Mouse (Mus musculus): ENCODE measurements around the gene 4921539E11Rik.

The 4921539E11Rik gene

GRCm38 (mm10) chr4:103290763-103291162 is at the start of gene 4921539E11Rik:
4921539E11Rik (minus strand) TSS chr4:103290863.
- peak; percentile 61 for DNase-seq

DNA sequence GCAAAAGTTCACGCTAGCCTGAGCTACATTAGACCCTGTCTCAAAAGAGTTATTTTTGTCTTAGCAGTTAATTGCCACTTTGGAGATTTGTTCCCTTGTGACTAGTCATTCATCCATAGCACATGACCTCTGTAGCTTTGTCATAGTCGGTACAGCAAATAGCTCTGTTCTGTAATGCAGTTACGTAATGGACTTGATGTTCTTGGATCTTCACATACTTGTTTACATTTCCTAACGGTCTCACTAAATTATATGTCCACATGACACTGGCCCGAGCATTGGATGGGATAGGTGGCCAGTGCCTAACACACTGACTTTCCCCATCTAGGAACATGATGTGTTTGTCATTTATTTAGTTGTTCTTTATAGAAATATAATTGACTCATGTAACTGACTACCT is 44.5 kb upstream of the 4921539E11Rik start:
- DNase-seq, result peak; percentile 13

- DNase-seq, result peak; percentile 46
Observed at GRCm38 (mm10) chr4:103329348-103329747, 38.7 kb upstream of the 4921539E11Rik start.

GRCm38 (mm10) chr4:103326994-103327393 is 36.3 kb upstream of the 4921539E11Rik start:
- DNase-seq, result peak; percentile 89

DNA sequence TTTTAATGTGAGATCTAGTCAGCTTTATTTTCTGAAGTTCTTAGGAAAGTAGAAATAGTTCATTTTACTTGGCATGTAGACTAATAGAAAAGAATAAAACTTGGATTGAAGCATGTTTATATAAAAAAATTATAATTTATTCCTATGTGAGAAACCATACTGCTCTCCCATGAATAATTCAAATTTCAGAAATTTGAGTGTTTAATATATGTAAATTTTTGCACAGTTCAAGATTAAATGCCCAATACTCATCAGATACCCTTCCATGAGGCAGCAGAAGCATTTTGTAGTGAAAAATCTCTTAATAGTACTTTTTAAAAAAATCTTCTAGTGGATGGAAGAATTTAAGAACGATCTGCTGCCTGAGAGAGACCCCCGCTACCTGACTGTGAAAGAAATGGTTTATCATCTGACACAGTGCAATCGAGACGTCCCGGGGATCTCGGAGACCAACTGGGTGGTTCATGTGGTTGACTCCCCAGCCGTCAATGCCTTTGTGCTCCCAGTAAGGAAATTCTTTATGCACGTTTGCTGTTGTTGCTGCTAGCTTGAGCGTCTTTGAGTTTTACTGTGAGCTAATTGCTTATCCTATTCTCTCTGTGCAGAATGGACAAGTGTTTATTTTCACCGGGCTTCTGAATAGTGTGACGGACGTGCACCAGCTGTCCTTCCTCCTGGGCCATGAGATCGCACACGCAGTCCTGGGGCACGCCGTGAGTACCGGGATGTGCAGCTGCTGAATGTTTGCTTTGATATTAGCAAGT is 34.2 kb upstream of the 4921539E11Rik start:
- peak; percentile 72 for DNase-seq

- peak; percentile 79 for DNase-seq
Observed at GRCm38 (mm10) chr4:103321461-103321860, 30.8 kb upstream of the 4921539E11Rik start.

- no peak for DNase-seq
Observed at GRCm38 (mm10) chr4:103315861-103316260, 25.2 kb upstream of the 4921539E11Rik start.

DNA sequence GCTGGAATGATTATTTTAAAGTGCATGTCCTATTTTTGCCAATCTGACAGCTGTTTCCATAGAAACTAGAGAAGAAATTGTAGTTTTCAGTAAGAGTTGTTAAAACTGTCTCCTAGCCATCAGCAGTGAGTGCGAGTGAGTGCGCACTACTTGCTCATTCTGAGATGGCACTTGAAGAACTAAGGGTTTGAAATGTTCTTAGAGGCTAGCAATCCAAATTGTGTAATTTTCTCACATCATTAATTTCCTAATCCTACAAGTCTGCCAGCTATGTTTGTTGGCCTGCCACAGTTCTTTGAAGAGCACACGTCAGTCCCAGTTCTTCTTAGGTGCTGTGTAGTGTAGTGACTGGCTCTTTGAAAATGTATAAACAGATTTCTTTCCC is 23.9 kb upstream of the 4921539E11Rik start:
- no peak for DNase-seq

GRCm38 (mm10) chr4:103313587-103314525 is 23.2 kb upstream of the 4921539E11Rik start, which contains the start of gene Oma1:
Oma1 (plus strand) TSS chr4:103313812.
- peak; percentile 100 for DNase-seq

DNA sequence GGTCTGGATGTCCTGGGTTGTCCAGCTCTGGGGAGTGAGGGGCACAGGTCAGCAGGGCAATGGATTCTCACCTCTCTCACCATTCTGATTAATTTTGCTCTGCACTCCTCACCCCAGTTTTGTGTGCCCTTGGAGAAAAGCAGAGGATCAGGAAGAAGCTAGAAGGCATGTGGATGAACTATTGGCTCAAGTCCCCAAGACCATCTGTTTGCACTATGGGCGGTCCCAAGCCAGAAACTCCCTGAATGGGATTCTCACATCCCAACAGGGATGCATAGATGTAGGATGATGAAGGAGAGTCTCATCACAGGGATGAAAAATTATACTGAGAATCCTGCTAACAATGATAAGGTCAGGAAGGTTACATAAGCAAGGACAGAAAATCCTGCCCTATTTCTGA is 13.2 kb upstream of the 4921539E11Rik start:
- no peak for DNase-seq

- no peak for DNase-seq
Observed at GRCm38 (mm10) chr4:103299342-103299741, 8.7 kb upstream of the 4921539E11Rik start.

- DNase-seq, result no peak
Observed at GRCm38 (mm10) chr4:103288342-103288741, 2.3 kb downstream of the 4921539E11Rik start.

- no peak for DNase-seq
Observed at GRCm38 (mm10) chr4:103273021-103273420, 17.6 kb downstream of the 4921539E11Rik start.

- DNase-seq, result no peak
Observed at GRCm38 (mm10) chr4:103269336-103269735, 21.3 kb downstream of the 4921539E11Rik start.

- no peak for DNase-seq
Observed at GRCm38 (mm10) chr4:103265166-103265565, 25.5 kb downstream of the 4921539E11Rik start.

GRCm38 (mm10) chr4:103263812-103264396 is 26.8 kb downstream of the 4921539E11Rik start:
- DNase-seq, result no peak

DNA sequence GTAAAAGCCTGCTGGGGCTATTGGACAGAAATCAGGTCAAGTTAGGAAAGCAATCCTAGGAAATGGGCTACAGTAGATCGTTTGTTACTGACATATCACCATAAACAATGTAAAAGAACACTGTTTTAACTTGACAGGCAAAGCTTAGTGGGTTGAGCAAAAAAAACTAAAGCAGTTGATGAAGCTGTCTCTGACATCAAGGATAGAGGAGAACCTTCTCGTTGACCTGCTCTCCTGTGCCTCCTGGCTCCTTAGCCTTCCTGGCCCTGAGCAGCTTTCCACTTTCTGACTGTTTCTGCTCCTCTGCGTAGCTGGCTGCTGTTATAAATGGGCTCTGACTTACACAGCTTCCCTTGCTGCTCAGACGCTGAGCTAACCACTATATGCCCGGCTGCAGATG is 27.3 kb downstream of the 4921539E11Rik start:
- no peak for DNase-seq

- DNase-seq, result no peak
Observed at GRCm38 (mm10) chr4:103258817-103259216, 31.8 kb downstream of the 4921539E11Rik start.

DNA sequence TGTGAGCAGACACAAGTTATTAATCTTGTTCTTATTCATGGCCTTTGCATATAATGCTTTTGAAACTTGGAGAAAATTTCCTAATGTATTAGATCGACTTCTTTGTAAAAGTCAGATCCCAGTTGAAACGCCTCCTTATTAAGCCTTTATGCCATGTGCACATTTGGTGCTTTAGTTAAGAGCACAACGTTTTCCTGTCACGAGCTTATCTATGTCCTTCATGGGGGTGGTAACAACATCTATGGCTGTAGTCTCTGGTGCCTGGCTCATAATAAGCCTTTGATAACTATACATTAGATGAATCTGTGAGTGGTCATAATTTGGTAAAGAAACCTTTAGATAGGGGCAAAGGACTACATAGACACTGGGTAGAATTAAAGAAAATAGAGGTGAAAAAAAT is 36.8 kb downstream of the 4921539E11Rik start:
- DNase-seq, result no peak

DNA sequence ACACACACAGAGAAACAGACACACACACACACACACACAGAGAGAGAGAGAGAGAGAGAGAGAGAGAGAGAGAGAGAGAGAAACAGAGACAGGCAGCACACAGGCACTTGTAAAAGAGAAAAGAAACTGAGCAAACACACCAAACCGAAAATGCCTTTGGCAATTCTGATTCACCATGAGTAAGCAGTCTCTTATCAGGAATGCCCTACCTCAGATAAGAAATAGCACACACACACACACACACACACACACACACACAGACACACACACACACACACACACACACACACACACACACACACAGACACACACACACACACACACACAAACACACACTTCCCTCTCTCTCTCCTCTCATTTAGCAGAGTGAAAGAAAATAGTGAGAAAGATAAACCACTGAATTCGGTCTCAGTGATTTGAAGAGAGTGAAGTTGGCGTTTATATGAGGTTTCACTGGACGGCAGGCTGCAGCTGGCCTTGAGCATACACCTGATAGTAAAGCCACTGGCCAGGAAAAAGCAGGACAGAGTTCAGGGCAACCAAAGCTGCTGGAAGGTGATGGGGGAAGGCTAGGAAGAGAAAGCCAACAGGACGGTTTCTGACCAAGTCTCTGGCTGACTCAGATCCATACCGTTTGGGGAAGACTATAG is 41.1 kb downstream of the 4921539E11Rik start:
- no peak for DNase-seq

DNA sequence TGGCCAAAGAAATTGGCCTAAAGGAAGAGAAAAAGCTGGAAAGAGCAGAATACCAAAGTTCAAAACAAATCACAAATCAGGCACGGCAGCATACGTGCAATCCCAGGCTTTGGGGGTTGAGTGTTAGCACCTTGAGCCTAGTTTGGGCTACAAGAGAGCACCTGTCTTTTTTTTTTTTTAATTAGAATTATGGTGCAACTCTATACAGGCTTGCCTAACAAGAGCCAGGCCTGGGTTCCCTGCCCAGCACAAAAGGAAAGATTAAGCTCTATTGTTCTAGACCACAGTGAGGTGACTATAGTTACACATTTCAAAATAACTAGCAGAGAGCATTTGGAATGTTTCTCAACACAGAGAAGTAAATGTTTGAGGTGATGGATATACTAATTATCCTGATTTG is 42.9 kb downstream of the 4921539E11Rik start:
- no peak for DNase-seq

- DNase-seq, result no peak
Observed at GRCm38 (mm10) chr4:103247249-103247648, 43.4 kb downstream of the 4921539E11Rik start.

- DNase-seq, result no peak
Observed at GRCm38 (mm10) chr4:103232156-103232555, 58.5 kb downstream of the 4921539E11Rik start.

Measured in heart, adult 11 months (tissue).